Mouse (Mus musculus) splenic B cell, adult 2 months (primary cell): Measurements from ENCODE around the gene Jade1.

Experiments
- DNase-seq: peaks from one replicate; pipeline ENCODE4 v3.0.0-alpha.2; 2011; ENCODE audit warnings: low read depth, low spot score
- H3K27me3 ChIP-seq: 2 replicates; pipeline ENCODE4 v1.6.1; 2012; ENCODE audit warnings: mild to moderate bottlenecking, low read length, moderate library complexity, mixed read lengths; ENCODE audit not compliant: control insufficient read depth, poor library complexity, insufficient read depth, severe bottlenecking
- H3K36me3 ChIP-seq: 2 replicates; pipeline ENCODE4 v1.6.1; 2012; ENCODE audit warnings: mild to moderate bottlenecking, low read length, moderate library complexity, mixed read lengths; ENCODE audit not compliant: control insufficient read depth, poor library complexity, insufficient read depth, severe bottlenecking

Gene Jade1

GRCm38 (mm10) chr3:41607467-41607866, 51.9 kb downstream of the Jade1 start:
- no peak for DNase-seq
- H3K27me3 ChIP-seq = no peaks in the 10 kb centered on the region
- H3K36me3 ChIP-seq = peaks cover 7% of the 10 kb centered on the region

- H3K27me3 ChIP-seq = no peaks in the 10 kb centered on the region
- no peak for DNase-seq
- H3K36me3 ChIP-seq = peaks cover 8% of the 10 kb centered on the region
Observed at GRCm38 (mm10) chr3:41609071-41609470, 53.5 kb downstream of the Jade1 start.

DNA sequence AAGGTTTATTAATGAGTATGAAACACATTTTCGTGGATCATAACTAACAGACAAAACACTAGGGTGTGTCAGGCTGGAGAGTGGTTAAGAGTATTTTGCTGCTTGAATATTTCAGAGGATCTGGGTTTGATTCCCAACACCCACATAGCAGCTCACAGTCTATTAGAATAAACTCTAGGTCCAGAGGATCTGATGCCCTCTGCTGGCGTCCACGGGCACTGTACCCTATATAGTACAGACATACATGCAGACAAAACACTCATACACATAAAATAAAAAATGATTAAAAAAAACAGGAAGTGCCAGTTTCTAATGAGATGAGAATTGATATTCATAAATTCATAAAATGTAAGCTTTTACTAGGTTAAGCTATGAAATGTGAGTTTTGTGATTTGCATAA, 56.7 kb downstream of the Jade1 start:
- Histone ChIP-seq H3K27me3 (no peaks in the 10 kb centered on the region), H3K36me3 (peaks cover 9% of the 10 kb centered on the region; the same call in 1 of the 2 replicates)
- peak; percentile 34 for DNase-seq

- H3K27me3 ChIP-seq = no peaks in the 10 kb centered on the region
- no peak for DNase-seq
- peaks cover 9% of the 10 kb centered on the region; the same call in 1 of the 2 replicates for H3K36me3 ChIP-seq
Observed at GRCm38 (mm10) chr3:41613706-41614105, 58.2 kb downstream of the Jade1 start.

- no peak for DNase-seq
- H3K36me3 ChIP-seq = peaks cover 9% of the 10 kb centered on the region; the same call in 1 of the 2 replicates
Observed at GRCm38 (mm10) chr3:41614230-41614985, 58.9 kb downstream of the Jade1 start.

DNA sequence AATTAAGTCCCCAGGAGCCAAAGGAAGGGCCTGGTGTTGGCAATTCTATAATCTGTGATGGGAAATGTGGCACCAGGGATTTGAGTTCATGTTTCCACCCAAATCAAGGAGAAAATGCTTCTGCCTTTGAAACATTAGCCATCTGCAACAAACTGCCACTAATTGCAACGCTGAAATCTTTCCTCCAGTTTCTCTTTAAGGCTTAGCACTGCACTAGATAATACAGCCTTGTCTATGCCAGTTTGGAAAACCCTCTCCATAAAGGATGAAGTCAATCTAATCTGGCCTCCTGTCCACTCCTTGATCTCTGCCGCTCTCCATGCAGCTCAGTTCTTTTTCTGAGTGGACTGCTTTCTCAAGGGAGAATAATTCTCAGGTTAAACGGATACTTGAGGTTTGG, 62.5 kb downstream of the Jade1 start:
- DNase-seq = no peak
- no peaks in the 10 kb centered on the region for H3K27me3 ChIP-seq

More at GRCm38 (mm10) chr3:41614230-41614985, 58.9 kb downstream of the Jade1 start:
- H3K27me3 ChIP-seq = no peaks in the 10 kb centered on the region

GRCm38 (mm10) chr3:41618488-41618887, 63.0 kb downstream of the Jade1 start:
- Histone ChIP-seq H3K36me3 (peaks cover 4% of the 10 kb centered on the region; the same call in 1 of the 2 replicates), H3K27me3 (no peaks in the 10 kb centered on the region)
- DNase-seq = no peak

More for the DNA sequence above, 62.5 kb downstream of the Jade1 start:
- H3K36me3 ChIP-seq = peaks cover 4% of the 10 kb centered on the region; the same call in 1 of the 2 replicates

- Histone ChIP-seq H3K27me3 (no peaks in the 10 kb centered on the region), H3K36me3 (no peaks in the 10 kb centered on the region)
- DNase-seq = no peak
Observed at GRCm38 (mm10) chr3:41620971-41621370, 65.4 kb downstream of the Jade1 start.

GRCm38 (mm10) chr3:41655642-41656041, 100.1 kb downstream of the Jade1 start:
- Histone ChIP-seq H3K27me3 (no peaks in the 10 kb centered on the region), H3K36me3 (no peaks in the 10 kb centered on the region)
- DNase-seq = peak; percentile 5
